Mouse (Mus musculus): ENCODE measurements at regions not wholly inside any gene's neighbourhood (a gene's known extent, or its start where the extent isn't known, plus 50 kb on each side); places are given as distances from the start of the nearest gene placed in this dataset.
A peak's percentile ranks its signal among the peaks of the same experiment; 100 is the strongest.

GRCm38 (mm10) chr6:118330496-118330895, 88.8 kb downstream of the Bms1 start:
- no peak overlapping the region for H3K4me3 ChIP-seq (ENCODE audit: insufficient read depth, low read length)
- H3K4me1 ChIP-seq (ENCODE audit: control insufficient read depth, insufficient read depth, low read length) = no peaks in the 10 kb centered on the region
- H3K27ac ChIP-seq (ENCODE audit: insufficient read depth, low read length) = no peak overlapping the region
- TF ChIP-seq CTCF (IDR thresholded peaks at IDR 0.05; ENCODE audit: extremely low read depth, insufficient read depth, low read length) (no peak), POLR2A (IDR thresholded peaks at IDR 0.05; ENCODE audit: extremely low read depth, insufficient read depth, low read length) (no peak)

GRCm38 (mm10) chr6:118327458-118327857, 91.8 kb downstream of the Bms1 start:
- TF ChIP-seq POLR2A (IDR thresholded peaks at IDR 0.05; ENCODE audit: extremely low read depth, insufficient read depth, low read length) = no peak
- TF ChIP-seq CTCF (IDR thresholded peaks at IDR 0.05; ENCODE audit: extremely low read depth, insufficient read depth, low read length) = peak; percentile 32; the same call in 1 of the 2 replicates
- H3K4me3 ChIP-seq (ENCODE audit: insufficient read depth, low read length) = no peak overlapping the region

DNA sequence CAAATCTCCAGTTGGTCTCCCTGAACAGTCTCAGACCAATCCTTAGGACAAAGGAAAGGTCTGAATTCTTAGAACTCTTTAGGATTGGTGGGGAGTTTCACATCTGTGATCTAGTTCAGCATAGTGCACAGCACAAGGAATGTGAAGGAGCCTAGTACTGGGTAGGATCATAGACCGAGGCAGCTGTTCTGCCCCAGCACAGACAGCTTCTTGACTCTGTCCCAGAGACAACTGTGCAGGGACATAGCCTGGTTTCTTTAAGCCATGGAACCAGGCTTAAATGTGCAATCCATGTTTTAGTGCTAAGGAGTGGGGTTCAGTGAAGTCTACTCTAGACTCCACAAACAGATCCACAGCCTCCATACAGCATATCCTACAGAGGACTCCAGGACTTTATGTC, 93.6 kb downstream of the Bms1 start:
- Histone ChIP-seq H3K4me1 (ENCODE audit: control insufficient read depth, insufficient read depth, low read length) (no peaks in the 10 kb centered on the region), H3K27ac (ENCODE audit: insufficient read depth, low read length) (no peak overlapping the region), H3K4me3 (ENCODE audit: insufficient read depth, low read length) (no peak overlapping the region)
- TF ChIP-seq CTCF (IDR thresholded peaks at IDR 0.05; ENCODE audit: extremely low read depth, insufficient read depth, low read length) = no peak

More at GRCm38 (mm10) chr6:118327458-118327857, 91.8 kb downstream of the Bms1 start:
- no peak overlapping the region for H3K27ac ChIP-seq (ENCODE audit: insufficient read depth, low read length)
- H3K4me1 ChIP-seq (ENCODE audit: control insufficient read depth, insufficient read depth, low read length) = no peaks in the 10 kb centered on the region

DNA sequence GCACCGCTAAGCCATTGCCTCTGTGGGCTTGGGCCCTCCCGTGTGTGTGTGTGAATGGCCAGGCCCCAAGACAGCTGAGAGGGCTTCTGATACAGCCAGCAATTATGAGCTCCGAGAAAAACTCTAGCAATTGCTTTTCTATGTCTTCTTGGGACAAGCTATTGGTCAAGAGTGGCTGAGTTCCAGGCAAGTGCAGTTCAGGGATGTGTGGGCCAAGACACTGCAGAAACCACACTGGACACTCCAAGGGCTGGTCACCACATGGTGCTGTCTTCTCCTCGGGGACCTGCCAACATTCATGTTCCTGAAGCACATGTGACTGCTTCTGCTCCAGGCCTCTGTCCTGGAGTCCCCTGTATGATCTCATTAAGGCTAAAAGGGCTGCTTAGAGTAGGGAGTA, 94.7 kb downstream of the Bms1 start:
- H3K4me1 ChIP-seq (ENCODE audit: control insufficient read depth, insufficient read depth, low read length) = no peaks in the 10 kb centered on the region
- H3K27ac ChIP-seq (ENCODE audit: insufficient read depth, low read length) = no peak overlapping the region
- H3K4me3 ChIP-seq (ENCODE audit: insufficient read depth, low read length) = no peak overlapping the region
- TF ChIP-seq CTCF (IDR thresholded peaks at IDR 0.05; ENCODE audit: extremely low read depth, insufficient read depth, low read length) (no peak), POLR2A (IDR thresholded peaks at IDR 0.05; ENCODE audit: extremely low read depth, insufficient read depth, low read length) (no peak)

GRCm38 (mm10) chr6:118323052-118323451, 96.2 kb downstream of the Bms1 start:
- Histone ChIP-seq H3K4me3 (ENCODE audit: insufficient read depth, low read length) (no peak overlapping the region), H3K4me1 (ENCODE audit: control insufficient read depth, insufficient read depth, low read length) (no peaks in the 10 kb centered on the region), H3K27ac (ENCODE audit: insufficient read depth, low read length) (no peak overlapping the region)
- TF ChIP-seq POLR2A (IDR thresholded peaks at IDR 0.05; ENCODE audit: extremely low read depth, insufficient read depth, low read length) = no peak
- TF ChIP-seq CTCF (IDR thresholded peaks at IDR 0.05; ENCODE audit: extremely low read depth, insufficient read depth, low read length) = no peak

DNA sequence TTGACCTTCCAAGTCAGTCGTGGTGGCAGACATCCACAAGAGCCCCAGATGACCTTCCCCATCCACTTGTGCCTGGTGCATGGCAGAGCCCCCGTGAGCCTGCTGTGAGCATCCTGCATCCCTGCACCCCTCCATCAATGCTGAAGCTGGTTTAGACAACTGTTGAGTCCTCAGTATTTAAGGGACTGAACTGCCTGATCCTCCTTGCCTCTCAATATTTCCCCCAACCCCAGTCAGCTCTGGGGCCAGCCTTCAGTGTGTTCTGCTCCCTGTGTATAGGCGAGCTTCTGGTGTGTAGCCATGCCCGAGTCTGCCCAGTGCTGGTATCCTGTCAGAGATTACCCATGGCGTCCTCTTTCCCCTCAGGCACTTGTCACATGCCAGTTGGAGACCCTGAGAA, 96.6 kb downstream of the Bms1 start:
- H3K4me1 ChIP-seq (ENCODE audit: control insufficient read depth, insufficient read depth, low read length) = no peaks in the 10 kb centered on the region
- no peak overlapping the region for H3K4me3 ChIP-seq (ENCODE audit: insufficient read depth, low read length)
- H3K27ac ChIP-seq (ENCODE audit: insufficient read depth, low read length) = no peak overlapping the region
- no peak for TF ChIP-seq CTCF (IDR thresholded peaks at IDR 0.05; ENCODE audit: extremely low read depth, insufficient read depth, low read length)
- no peak for TF ChIP-seq POLR2A (IDR thresholded peaks at IDR 0.05; ENCODE audit: extremely low read depth, insufficient read depth, low read length)

- H3K4me1 ChIP-seq (ENCODE audit: control insufficient read depth, insufficient read depth, low read length) = no peaks in the 10 kb centered on the region
- H3K27ac ChIP-seq (ENCODE audit: insufficient read depth, low read length) = no peak overlapping the region
- H3K4me3 ChIP-seq (ENCODE audit: insufficient read depth, low read length) = no peak overlapping the region
- no peak for TF ChIP-seq CTCF (IDR thresholded peaks at IDR 0.05; ENCODE audit: extremely low read depth, insufficient read depth, low read length)
- no peak for TF ChIP-seq POLR2A (IDR thresholded peaks at IDR 0.05; ENCODE audit: extremely low read depth, insufficient read depth, low read length)
Measured at GRCm38 (mm10) chr6:118322061-118322460, 97.2 kb downstream of the Bms1 start.

- Histone ChIP-seq H3K27ac (ENCODE audit: insufficient read depth, low read length) (no peak overlapping the region), H3K4me3 (ENCODE audit: insufficient read depth, low read length) (no peak overlapping the region), H3K4me1 (ENCODE audit: control insufficient read depth, insufficient read depth, low read length) (no peaks in the 10 kb centered on the region)
- TF ChIP-seq CTCF (IDR thresholded peaks at IDR 0.05; ENCODE audit: extremely low read depth, insufficient read depth, low read length) (no peak), POLR2A (IDR thresholded peaks at IDR 0.05; ENCODE audit: extremely low read depth, insufficient read depth, low read length) (no peak)
Measured at GRCm38 (mm10) chr6:118320021-118320525, 99.2 kb downstream of the Bms1 start.

DNA sequence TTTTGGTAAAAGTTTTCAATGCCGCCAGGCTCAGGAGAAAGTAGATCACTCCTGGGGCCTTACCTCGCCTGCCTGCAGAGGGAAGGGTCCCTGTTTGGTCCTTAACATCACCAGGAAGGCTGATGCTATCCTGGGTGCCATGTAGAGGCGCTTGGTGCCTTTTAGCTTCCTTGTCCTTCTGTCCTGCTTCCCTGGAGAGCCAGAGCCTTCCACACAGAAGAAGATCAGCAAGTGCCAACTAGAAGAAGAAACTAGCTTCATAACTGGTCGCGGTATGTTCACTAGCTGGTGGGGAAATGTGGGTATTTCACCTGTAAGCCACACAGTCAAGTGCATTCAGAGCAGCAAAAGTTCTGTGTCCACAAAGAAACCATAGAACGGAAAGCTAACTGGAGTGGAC, 103.4 kb downstream of the Bms1 start:
- Histone ChIP-seq H3K27ac (ENCODE audit: insufficient read depth, low read length) (no peak overlapping the region), H3K4me3 (ENCODE audit: insufficient read depth, low read length) (no peak overlapping the region), H3K4me1 (ENCODE audit: control insufficient read depth, insufficient read depth, low read length) (no peaks in the 10 kb centered on the region)
- no peak for TF ChIP-seq CTCF (IDR thresholded peaks at IDR 0.05; ENCODE audit: extremely low read depth, insufficient read depth, low read length)
- TF ChIP-seq POLR2A (IDR thresholded peaks at IDR 0.05; ENCODE audit: extremely low read depth, insufficient read depth, low read length) = no peak

GRCm38 (mm10) chr6:118314941-118315687, 104.2 kb downstream of the Bms1 start:
- Histone ChIP-seq H3K27ac (ENCODE audit: insufficient read depth, low read length) (no peak overlapping the region), H3K4me1 (ENCODE audit: control insufficient read depth, insufficient read depth, low read length) (no peaks in the 10 kb centered on the region), H3K4me3 (ENCODE audit: insufficient read depth, low read length) (no peak overlapping the region)
- TF ChIP-seq CTCF (IDR thresholded peaks at IDR 0.05; ENCODE audit: extremely low read depth, insufficient read depth, low read length) = no peak
- TF ChIP-seq POLR2A (IDR thresholded peaks at IDR 0.05; ENCODE audit: extremely low read depth, insufficient read depth, low read length) = no peak
